Mouse (Mus musculus) forebrain, embryonic 11.5 days (tissue): ENCODE measurements around the gene Ttc28. TPM values are rescaled to one million over a fixed set of nuclear protein-coding genes. Genes with fewer than 3 reads are reported as not detected.

Experiments
- ATAC-seq: fragments of 200-750 bp; cut with Nextera tagmentation; replicated peaks from 2 replicates; pipeline ENCODE4 v1.8.0; 2017; ENCODE audit warnings: moderate TSS enrichment; ENCODE audit not compliant: low FRiP score
- DNase-seq: peaks from one replicate; pipeline ENCODE4 v3.0.0-alpha.2; 2017; ENCODE audit warnings: low spot score
- H3K27ac ChIP-seq: fragments of 300-500 bp; sonication (generic); 2 replicates; pipeline ENCODE4 v1.5.1; 2014; ENCODE audit warnings: low read depth, low read length
- H3K27me3 ChIP-seq: fragments of 300-500 bp; sonication (generic); 2 replicates; pipeline ENCODE4 v1.6.1; 2014; ENCODE audit warnings: mild to moderate bottlenecking, low read length, mixed read lengths; ENCODE audit not compliant: control insufficient read depth, insufficient read depth
- H3K36me3 ChIP-seq: fragments of 300-500 bp; sonication (generic); 2 replicates; pipeline ENCODE4 v1.6.1; 2014; ENCODE audit warnings: mild to moderate bottlenecking, low read length, moderate library complexity, mixed read lengths; ENCODE audit not compliant: control insufficient read depth, insufficient read depth
- H3K4me1 ChIP-seq: fragments of 300-500 bp; sonication (generic); replicated peaks from 2 replicates; pipeline ENCODE4 v1.6.1; 2014; ENCODE audit warnings: low read length, mixed read lengths; ENCODE audit not compliant: control insufficient read depth, insufficient read depth
- H3K4me2 ChIP-seq: fragments of 300-500 bp; sonication (generic); 2 replicates; pipeline ENCODE4 v1.6.1; 2014; ENCODE audit warnings: low read depth, mild to moderate bottlenecking, low read length, moderate library complexity, mixed read lengths; ENCODE audit not compliant: severe bottlenecking
- H3K4me3 ChIP-seq: fragments of 300-500 bp; sonication (generic); 2 replicates; pipeline ENCODE4 v1.5.1; 2014; ENCODE audit warnings: low read depth, low read length
- H3K9ac ChIP-seq: fragments of 300-500 bp; sonication (generic); 2 replicates; pipeline ENCODE4 v1.6.1; 2014; ENCODE audit warnings: low read length
- H3K9me3 ChIP-seq: fragments of 300-500 bp; sonication (generic); 2 replicates; pipeline ENCODE4 v1.6.1; 2016; ENCODE audit warnings: low read length, mixed read lengths; ENCODE audit not compliant: control insufficient read depth
- WGBS: fragments of 180-500 bp; shearing (Covaris S2); extraction: QIAGEN DNeasy Blood & Tissue Kit; methylation state at CpG from one replicate; pipeline ENCODE4 v1.1.7; 2014; 5-methylcytosine and 5-hydroxymethylcytosine counted together
- polyA plus RNA-seq: library from polyadenylated mRNA; unstranded; fragments of >200 nt; fragmentation: Nextera tagmentation; extraction: Ambion mirVana; gene quantifications from 2 replicates; pipeline ENCODE4 v1.2.1, GENCODE M21; 2014

The Ttc28 gene
- polyA plus RNA-seq, 1 experiment from 2014 or later = 19.9 TPM

DNA sequence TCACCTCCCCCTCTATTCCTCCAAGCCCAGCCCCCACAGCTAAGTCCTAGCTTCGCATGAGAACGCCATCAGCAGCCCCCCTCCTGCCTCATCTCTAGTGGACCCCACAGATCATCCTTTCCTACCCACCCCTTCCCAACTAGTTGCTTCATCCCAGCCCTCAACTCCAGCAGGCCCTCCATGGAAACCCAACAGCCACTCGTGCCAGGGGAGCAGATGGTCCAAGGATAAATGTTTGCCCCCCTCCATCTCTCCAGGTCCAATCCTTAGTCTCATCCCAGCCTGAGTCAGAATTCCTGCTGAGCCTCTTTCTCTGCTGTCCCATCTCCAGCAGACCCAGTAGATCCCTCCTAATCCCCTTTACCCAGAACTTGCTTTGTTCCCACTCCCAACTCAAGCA is 36.6 kb downstream of the Ttc28 start:
- Histone ChIP-seq H3K27me3 (no peaks in the 10 kb centered on the region), H3K27ac (no peak overlapping the region), H3K9me3 (no peaks in the 10 kb centered on the region), H3K4me1 (no peaks in the 10 kb centered on the region), H3K4me2 (no peak overlapping the region), H3K9ac (no peak overlapping the region), H3K36me3 (no peaks in the 10 kb centered on the region), H3K4me3 (no peak overlapping the region)
- no peak for ATAC-seq
- no peak for DNase-seq
- 79% methylated on average over 3 of the region's 3 CpGs for WGBS

DNA sequence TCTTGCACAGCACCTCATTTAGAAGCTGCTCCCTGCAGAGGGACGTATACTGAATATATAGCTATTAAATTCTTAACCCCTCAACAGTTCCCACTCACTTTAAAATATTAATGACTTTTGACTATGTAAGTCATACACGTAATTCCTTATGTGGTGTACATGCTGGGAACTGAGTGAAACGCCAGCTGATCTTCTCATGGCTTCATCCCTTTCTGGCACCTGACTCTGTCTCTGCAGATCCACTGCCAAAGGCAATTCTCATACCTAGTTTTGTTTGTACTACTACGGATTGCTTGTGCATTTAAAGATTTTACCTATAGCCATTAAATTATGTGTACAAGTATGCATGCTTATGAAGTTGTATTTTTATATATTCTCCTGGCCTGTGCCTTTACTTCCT is 39.9 kb downstream of the Ttc28 start:
- 92% methylated on average over 4 of the region's 4 CpGs for WGBS
- DNase-seq = no peak

DNA sequence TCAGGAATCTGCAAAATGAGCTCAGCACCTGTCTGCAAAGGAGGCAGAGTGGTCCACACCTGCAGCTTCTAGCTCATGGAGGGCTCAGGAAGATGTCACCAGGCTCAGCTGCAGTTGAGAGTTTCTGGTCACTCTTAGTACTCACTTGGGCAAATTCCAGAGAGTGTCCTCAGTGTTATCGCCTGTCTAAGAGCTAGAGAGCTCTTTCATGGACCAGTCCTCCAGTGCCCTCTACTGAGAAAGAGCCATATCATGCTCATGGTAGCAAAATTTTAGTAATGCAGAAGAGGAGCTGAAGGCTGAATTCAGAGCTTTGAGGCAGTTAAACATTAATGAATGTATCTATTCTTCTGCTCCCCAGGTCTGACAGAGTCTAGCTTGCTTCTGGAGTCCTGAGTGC is 43.7 kb downstream of the Ttc28 start:
- H3K9me3 ChIP-seq = no peaks in the 10 kb centered on the region
- H3K4me3 ChIP-seq = no peak overlapping the region
- no peaks in the 10 kb centered on the region for H3K27me3 ChIP-seq
- no peaks in the 10 kb centered on the region for H3K36me3 ChIP-seq
- H3K9ac ChIP-seq = no peak overlapping the region
- no peak overlapping the region for H3K4me2 ChIP-seq
- ATAC-seq = no peak
- H3K27ac ChIP-seq = no peak overlapping the region
- H3K4me1 ChIP-seq = no peaks in the 10 kb centered on the region
- 25% methylated on average over 1 of the region's 1 CpGs for WGBS
- no peak for DNase-seq

More for the DNA sequence above, 39.9 kb downstream of the Ttc28 start:
- no peak overlapping the region for H3K27ac ChIP-seq
- no peaks in the 10 kb centered on the region for H3K36me3 ChIP-seq
- H3K9me3 ChIP-seq = no peaks in the 10 kb centered on the region
- ATAC-seq = no peak
- H3K4me2 ChIP-seq = no peak overlapping the region
- no peaks in the 10 kb centered on the region for H3K27me3 ChIP-seq
- H3K9ac ChIP-seq = no peak overlapping the region
- no peaks in the 10 kb centered on the region for H3K4me1 ChIP-seq
- H3K4me3 ChIP-seq = no peak overlapping the region

DNA sequence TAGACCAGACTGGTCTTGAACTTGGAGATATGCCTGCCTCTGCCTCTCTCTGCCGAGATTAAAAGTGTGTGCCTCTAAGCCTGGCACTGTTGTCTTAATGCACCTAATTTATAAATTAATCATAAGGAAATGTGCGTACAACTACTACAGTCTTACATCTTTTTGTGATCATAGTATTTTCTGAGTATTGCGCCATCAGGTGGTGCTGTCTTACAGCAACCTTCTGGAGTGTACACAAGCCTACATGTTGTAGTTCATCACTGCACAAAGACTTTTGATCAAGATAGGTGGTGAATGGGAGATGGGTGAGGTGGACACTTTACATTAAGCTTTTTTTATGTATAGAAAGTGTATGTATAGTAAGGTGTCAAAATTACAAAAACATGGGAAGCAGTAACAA is 45.0 kb downstream of the Ttc28 start:
- no peaks in the 10 kb centered on the region for H3K27me3 ChIP-seq
- H3K4me1 ChIP-seq = no peaks in the 10 kb centered on the region
- no peak overlapping the region for H3K27ac ChIP-seq
- H3K36me3 ChIP-seq = no peaks in the 10 kb centered on the region
- WGBS = 87% methylated on average over 3 of the region's 3 CpGs
- no peak for DNase-seq
- no peak for ATAC-seq
- no peak overlapping the region for H3K4me2 ChIP-seq
- H3K9ac ChIP-seq = no peak overlapping the region
- no peak overlapping the region for H3K4me3 ChIP-seq
- no peaks in the 10 kb centered on the region for H3K9me3 ChIP-seq

DNA sequence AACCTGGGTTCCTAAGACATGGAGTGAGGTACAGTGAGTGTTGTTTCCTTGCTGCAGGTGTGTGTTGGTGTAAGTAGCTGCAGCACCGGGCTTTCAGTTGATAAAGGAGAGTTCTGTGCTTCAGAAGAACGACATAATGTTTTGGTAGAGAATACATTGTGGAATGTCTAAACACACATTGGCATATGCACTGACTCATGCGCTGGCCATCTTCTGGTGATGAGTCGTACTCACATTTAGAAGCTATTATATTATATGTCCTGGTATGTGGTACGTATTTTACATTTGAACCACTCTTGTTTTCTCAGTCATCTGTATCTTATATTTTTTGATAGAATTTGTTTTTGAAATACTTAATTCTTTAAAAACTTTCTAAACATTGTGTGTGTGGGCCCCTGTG is 46.2 kb downstream of the Ttc28 start:
- no peaks in the 10 kb centered on the region for H3K4me1 ChIP-seq
- no peak overlapping the region for H3K4me3 ChIP-seq
- H3K27ac ChIP-seq = no peak overlapping the region
- DNase-seq (no peak), ATAC-seq (no peak)
- no peak overlapping the region for H3K9ac ChIP-seq
- H3K4me2 ChIP-seq = no peak overlapping the region
- H3K27me3 ChIP-seq = no peaks in the 10 kb centered on the region
- no peaks in the 10 kb centered on the region for H3K9me3 ChIP-seq
- WGBS = 94% methylated on average over 5 of the region's 5 CpGs
- H3K36me3 ChIP-seq = no peaks in the 10 kb centered on the region

DNA sequence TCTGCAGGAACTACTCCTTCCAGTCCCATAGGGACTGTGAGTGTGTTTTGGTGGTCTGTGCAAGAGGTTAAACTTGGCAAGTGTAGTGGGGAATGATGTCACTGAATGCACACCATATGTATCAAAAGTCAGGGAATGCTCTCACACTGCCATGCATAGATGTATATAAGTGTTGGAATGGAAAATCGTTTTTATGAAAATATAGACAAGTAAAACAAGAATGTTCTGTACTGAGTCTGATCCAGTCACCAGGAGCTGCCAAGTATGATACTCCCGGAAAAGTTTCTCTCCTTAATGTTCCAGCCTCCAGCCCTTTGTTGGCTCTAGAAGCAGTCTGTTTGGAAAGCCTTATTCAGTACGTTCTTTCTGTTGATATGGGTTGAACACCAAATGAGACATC is 48.7 kb downstream of the Ttc28 start:
- H3K27ac ChIP-seq = no peak overlapping the region
- no peaks in the 10 kb centered on the region for H3K36me3 ChIP-seq
- no peaks in the 10 kb centered on the region for H3K9me3 ChIP-seq
- 79% methylated on average over 3 of the region's 3 CpGs for WGBS
- no peak overlapping the region for H3K4me3 ChIP-seq
- no peak overlapping the region for H3K9ac ChIP-seq
- DNase-seq = no peak
- H3K4me2 ChIP-seq = no peak overlapping the region
- H3K27me3 ChIP-seq = no peaks in the 10 kb centered on the region
- no peaks in the 10 kb centered on the region for H3K4me1 ChIP-seq
- ATAC-seq = no peak

DNA sequence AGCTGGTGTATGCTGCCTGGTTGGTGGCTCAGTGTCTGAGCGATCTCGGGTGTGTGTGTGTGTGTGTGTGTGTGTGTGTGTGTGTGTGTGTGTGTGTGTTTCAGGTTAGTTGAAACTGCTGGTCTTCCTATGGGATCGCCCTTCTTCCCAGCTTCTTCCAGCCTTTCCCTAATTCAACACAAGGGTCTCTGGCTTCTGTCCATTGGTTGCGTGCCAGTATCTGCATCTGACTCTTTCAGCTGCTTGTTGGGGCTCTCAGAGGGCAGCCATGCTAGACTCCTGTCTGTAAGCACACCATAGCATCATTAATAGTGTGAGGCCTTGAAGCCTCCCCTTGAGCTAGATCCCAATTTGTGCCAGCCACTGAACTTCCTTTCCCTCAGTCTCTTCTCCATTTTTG is 49.7 kb downstream of the Ttc28 start:
- 91% methylated on average over 4 of the region's 4 CpGs for WGBS
- H3K27me3 ChIP-seq = no peaks in the 10 kb centered on the region
- H3K9me3 ChIP-seq = no peaks in the 10 kb centered on the region
- H3K36me3 ChIP-seq = no peaks in the 10 kb centered on the region
- DNase-seq (no peak), ATAC-seq (no peak)
- H3K27ac ChIP-seq = no peak overlapping the region
- H3K9ac ChIP-seq = no peak overlapping the region
- no peak overlapping the region for H3K4me3 ChIP-seq
- no peak overlapping the region for H3K4me2 ChIP-seq
- H3K4me1 ChIP-seq = no peaks in the 10 kb centered on the region

DNA sequence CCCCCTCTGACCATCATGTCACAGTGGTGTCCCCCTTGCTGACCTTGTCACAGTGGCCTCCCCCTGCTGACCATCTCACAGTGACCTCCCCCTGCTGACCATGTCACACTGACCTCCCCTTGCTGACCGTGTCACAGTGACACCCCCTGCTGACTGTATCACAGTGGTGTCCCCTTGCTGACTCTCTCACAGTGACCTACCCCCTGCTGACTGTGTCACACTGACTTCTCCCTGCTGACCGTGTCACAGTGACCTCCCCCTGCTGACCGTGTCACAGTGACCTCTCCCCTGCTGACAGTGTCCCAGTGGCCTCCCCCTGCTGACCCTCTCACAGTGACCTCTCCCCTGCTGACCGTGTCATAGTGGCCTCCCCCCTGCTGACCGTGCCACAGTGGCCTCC is 57.0 kb downstream of the Ttc28 start:
- no peaks in the 10 kb centered on the region for H3K27me3 ChIP-seq
- H3K27ac ChIP-seq = no peak overlapping the region
- 51% methylated on average over 5 of the region's 5 CpGs for WGBS
- no peaks in the 10 kb centered on the region for H3K4me1 ChIP-seq
- H3K4me3 ChIP-seq = no peak overlapping the region
- no peaks in the 10 kb centered on the region for H3K9me3 ChIP-seq
- H3K4me2 ChIP-seq = no peak overlapping the region
- no peak overlapping the region for H3K9ac ChIP-seq
- ATAC-seq (no peak), DNase-seq (no peak)
- no peaks in the 10 kb centered on the region for H3K36me3 ChIP-seq

DNA sequence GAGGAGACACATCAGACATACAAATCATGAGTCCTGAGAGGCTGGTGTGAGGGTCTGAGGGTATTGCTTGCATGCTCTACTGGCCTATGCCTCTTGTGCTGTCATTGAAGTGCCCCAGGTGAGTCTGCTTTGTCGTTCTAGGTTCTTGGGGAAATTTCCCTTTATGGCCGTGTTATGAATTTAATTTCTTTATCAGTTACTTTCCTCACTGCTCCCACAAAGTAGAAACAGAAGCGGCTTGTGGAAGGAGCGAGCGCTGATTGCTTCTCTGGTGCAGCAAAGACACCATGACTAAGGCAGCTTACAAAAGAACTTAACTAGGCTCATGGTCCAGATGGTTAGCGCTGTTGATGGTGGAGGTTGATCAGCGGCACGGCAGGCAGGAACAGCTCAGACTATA is 64.7 kb downstream of the Ttc28 start:
- ATAC-seq (no peak), DNase-seq (no peak)
- Histone ChIP-seq H3K4me2 (no peak overlapping the region), H3K36me3 (no peaks in the 10 kb centered on the region), H3K4me3 (no peak overlapping the region), H3K9ac (no peak overlapping the region), H3K4me1 (0 out of 2 replicates have a peak, but pooled peaks cover 2% of the 10 kb centered on the region), H3K9me3 (no peaks in the 10 kb centered on the region), H3K27me3 (no peaks in the 10 kb centered on the region), H3K27ac (no peak overlapping the region)
- WGBS = 92% methylated on average over 8 of the region's 8 CpGs
